Mouse (Mus musculus) intestine, postnatal 0 days (tissue): Measurements from ENCODE around the gene Chsy1. TPM values are rescaled to one million over a fixed set of nuclear protein-coding genes. Genes with fewer than 3 reads are reported as not detected.
A peak's percentile ranks its signal among the peaks of the same experiment; 100 is the strongest.

Experiments
- ATAC-seq: fragments of 200-750 bp; cut with Nextera tagmentation; 2 replicates; pipeline ENCODE4 v1.8.0; 2017; ENCODE audit warnings: mild to moderate bottlenecking, moderate TSS enrichment, moderate library complexity
- H3K27ac ChIP-seq: fragments of 300-500 bp; sonication (generic); 2 replicates; pipeline ENCODE4 v1.5.1; 2014; ENCODE audit warnings: mild to moderate bottlenecking, low read depth, low read length, moderate library complexity
- H3K27me3 ChIP-seq: fragments of 300-500 bp; sonication (generic); replicated peaks from 2 replicates; pipeline ENCODE4 v1.6.1; 2014; ENCODE audit warnings: low read length, mixed read lengths; ENCODE audit not compliant: control insufficient read depth, insufficient read depth
- H3K36me3 ChIP-seq: fragments of 300-500 bp; sonication (generic); 2 replicates; pipeline ENCODE4 v1.6.1; 2014; ENCODE audit warnings: mild to moderate bottlenecking, moderate library complexity; ENCODE audit not compliant: control insufficient read depth, insufficient read depth
- H3K4me1 ChIP-seq: fragments of 300-500 bp; sonication (generic); replicated peaks from 2 replicates; pipeline ENCODE4 v1.6.1; 2014; ENCODE audit warnings: antibody characterized with exemption, low read length, mixed read lengths; ENCODE audit not compliant: control insufficient read depth, insufficient read depth
- H3K4me2 ChIP-seq: fragments of 300-500 bp; sonication (generic); replicated peaks from 2 replicates; pipeline ENCODE4 v1.6.1; 2014; ENCODE audit warnings: low read depth, mild to moderate bottlenecking, moderate library complexity
- H3K4me3 ChIP-seq: fragments of 300-500 bp; sonication (generic); 2 replicates; pipeline ENCODE4 v1.5.1; 2014; ENCODE audit warnings: low read depth, low read length
- H3K9ac ChIP-seq: fragments of 300-500 bp; sonication (generic); 2 replicates; pipeline ENCODE4 v1.6.1; 2014; ENCODE audit warnings: mild to moderate bottlenecking, low read depth, low read length
- H3K9me3 ChIP-seq: fragments of 300-500 bp; sonication (generic); 2 replicates; pipeline ENCODE4 v1.6.1; 2016; ENCODE audit warnings: mixed run types; ENCODE audit not compliant: control insufficient read depth
- CTCF ChIP-seq: sonication (generic); IDR thresholded peaks from 2 replicates; pipeline ENCODE4 v1.5.1; 2016; ENCODE audit warnings: low read depth, mild to moderate bottlenecking, control low read depth, antibody characterized with exemption, moderate library complexity
- WGBS: fragments of 180-500 bp; shearing (Covaris S2); extraction: QIAGEN DNeasy Blood & Tissue Kit; methylation state at CpG from one replicate; pipeline ENCODE4 v1.1.7; 2014; 5-methylcytosine and 5-hydroxymethylcytosine counted together
- polyA plus RNA-seq: library from polyadenylated mRNA; unstranded; fragments of >200 nt; fragmentation: Nextera tagmentation; extraction: Ambion mirVana; gene quantifications from 2 replicates; pipeline ENCODE4 v1.2.1, GENCODE M21; 2015

Chsy1 gene
- polyA plus RNA-seq, 1 experiment from 2014 or later = 4.4 TPM

DNA sequence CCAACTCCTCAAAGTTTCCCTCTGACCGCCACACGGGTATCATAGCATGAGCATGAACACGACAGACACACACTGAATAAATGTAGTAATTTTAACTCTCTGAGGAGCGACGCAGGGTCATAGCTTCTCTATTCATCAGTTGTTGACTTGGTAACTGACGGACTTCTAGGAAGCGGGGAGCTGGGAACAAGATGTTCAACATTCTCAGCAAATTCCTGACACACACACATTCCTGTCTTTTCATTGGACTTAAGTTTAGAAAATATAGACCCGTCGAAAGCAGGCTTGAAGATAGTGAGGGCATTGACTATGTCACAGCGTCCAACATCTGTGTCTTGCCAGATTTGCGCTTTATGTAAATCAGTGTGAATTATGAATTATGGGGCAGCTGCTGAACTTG, 2.1 kb upstream of the Chsy1 start:
- Histone ChIP-seq H3K27me3 (no peaks in the 10 kb centered on the region), H3K4me2 (no peak overlapping the region), H3K27ac (no peak overlapping the region), H3K4me1 (0 out of 2 replicates have a peak, but pooled peaks cover 6% of the 10 kb centered on the region), H3K4me3 (no peak overlapping the region), H3K36me3 (no peaks in the 10 kb centered on the region), H3K9ac (no peak overlapping the region), H3K9me3 (no peaks in the 10 kb centered on the region)
- TF ChIP-seq CTCF = no peak
- no peak for ATAC-seq
- WGBS = 69% methylated on average over 11 of the region's 11 CpGs

DNA sequence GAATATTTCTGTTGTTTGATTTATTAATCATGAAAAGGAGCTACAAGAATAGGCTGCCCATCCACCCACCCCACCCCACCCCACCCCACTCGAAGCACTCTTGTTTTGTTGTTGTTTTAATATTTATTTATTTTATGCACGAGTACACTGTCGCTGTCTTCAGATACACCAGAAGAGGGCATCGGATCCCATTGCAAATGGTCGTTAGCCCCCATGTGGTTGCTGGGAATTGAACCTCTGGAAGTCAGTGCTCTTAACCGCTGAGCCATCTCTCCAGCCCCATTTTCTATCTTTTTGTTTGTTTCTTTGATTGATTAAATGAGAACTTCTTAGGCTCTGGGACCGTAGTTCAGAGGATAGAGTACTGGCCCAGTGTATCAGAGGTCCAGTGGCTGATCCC, 1.4 kb upstream of the Chsy1 start:
- H3K4me3 ChIP-seq = no peak overlapping the region
- WGBS = 15% methylated on average over 7 of the region's 7 CpGs
- ATAC-seq = no peak
- peak; percentile 66 for TF ChIP-seq CTCF
- no peak overlapping the region for H3K9ac ChIP-seq
- H3K9me3 ChIP-seq = no peaks in the 10 kb centered on the region
- no peak overlapping the region for H3K4me2 ChIP-seq
- H3K36me3 ChIP-seq = no peaks in the 10 kb centered on the region
- 0 out of 2 replicates have a peak, but pooled peaks cover 6% of the 10 kb centered on the region for H3K4me1 ChIP-seq
- H3K27ac ChIP-seq = no peak overlapping the region
- H3K27me3 ChIP-seq = no peaks in the 10 kb centered on the region

DNA sequence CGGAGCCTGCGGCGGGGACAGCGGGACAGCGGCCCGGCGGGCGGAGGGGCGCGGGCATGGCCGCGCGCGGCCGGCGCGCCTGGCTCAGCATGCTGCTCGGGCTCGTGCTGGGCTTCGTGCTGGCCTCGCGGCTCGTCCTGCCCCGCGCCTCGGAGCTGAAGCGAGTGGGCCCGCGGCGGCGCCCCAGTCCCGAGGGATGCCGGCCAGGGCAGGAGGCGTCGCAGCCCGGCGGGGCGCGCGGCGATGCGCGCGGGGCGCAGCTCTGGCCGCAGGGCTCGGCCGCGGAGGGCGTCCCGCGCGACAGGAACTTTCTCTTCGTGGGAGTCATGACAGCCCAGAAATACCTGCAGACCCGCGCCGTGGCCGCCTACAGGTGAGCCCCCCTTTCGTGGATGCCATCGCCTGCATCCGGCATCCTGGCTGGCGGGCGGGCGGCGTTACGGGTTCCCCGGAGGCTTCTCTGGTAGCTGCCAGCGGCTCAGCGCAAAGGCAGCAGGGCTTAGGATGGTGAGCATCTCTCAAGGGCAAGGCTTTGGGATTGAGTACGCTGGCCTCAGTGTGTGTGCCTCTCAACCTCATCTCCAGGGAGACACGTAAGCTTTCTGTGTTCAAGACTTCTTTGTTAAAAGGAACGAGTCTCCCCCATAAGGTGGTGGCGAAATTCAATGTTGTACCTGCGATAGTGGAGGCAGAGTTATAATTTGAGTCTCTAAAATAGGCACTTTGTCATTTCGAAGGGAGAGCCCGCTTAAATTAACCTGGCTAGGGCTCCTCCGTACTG, 730 bp downstream of the Chsy1 start:
- TF ChIP-seq CTCF = no peak
- Histone ChIP-seq H3K4me3 (peak overlapping the region; percentile 70), H3K36me3 (no peaks in the 10 kb centered on the region), H3K4me1 (0 out of 2 replicates have a peak, but pooled peaks cover 6% of the 10 kb centered on the region), H3K4me2 (peak overlapping the region; percentile 96), H3K27me3 (no peaks in the 10 kb centered on the region), H3K27ac (peak overlapping the region; percentile 15; the same call in 1 of the 2 replicates), H3K9ac (peak overlapping the region; percentile 78), H3K9me3 (no peaks in the 10 kb centered on the region)
- peak; percentile 53 for ATAC-seq
- under 1% methylated on average over 63 of the region's 77 CpGs for WGBS

DNA sequence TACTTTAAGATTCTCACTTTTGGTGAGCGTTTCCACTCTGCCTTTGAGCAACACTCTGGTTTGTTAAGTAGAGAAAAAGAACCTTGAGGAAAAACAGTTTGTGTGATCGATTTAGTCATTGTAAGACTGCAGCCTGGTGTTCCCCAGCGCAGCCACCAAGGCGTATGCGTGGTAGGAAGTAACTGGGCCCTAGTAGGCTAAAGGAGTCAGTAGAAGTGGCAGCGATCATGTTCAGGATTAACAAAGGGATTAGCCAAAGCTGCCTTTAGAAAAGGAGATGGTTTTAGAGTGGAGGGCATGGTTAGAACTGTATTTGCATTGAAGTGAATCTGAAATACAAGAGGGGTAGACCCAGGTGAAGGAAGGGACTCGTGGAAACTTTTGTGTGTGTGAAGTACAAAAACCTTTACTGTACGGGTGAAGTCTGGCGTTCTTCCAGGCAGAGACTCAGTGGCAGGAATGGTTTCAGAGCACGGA, 1.4 kb downstream of the Chsy1 start:
- Histone ChIP-seq H3K27me3 (no peaks in the 10 kb centered on the region), H3K9ac (0 out of 2 replicates have a peak overlapping the region, but pooled peaks have one; percentile 78), H3K4me1 (0 out of 2 replicates have a peak, but pooled peaks cover 6% of the 10 kb centered on the region), H3K4me3 (peak overlapping the region; percentile 70), H3K9me3 (no peaks in the 10 kb centered on the region), H3K36me3 (no peaks in the 10 kb centered on the region), H3K4me2 (peak overlapping the region; percentile 96), H3K27ac (no peak overlapping the region)
- WGBS = 14% methylated on average over 10 of the region's 10 CpGs
- ATAC-seq = no peak
- no peak for TF ChIP-seq CTCF

DNA sequence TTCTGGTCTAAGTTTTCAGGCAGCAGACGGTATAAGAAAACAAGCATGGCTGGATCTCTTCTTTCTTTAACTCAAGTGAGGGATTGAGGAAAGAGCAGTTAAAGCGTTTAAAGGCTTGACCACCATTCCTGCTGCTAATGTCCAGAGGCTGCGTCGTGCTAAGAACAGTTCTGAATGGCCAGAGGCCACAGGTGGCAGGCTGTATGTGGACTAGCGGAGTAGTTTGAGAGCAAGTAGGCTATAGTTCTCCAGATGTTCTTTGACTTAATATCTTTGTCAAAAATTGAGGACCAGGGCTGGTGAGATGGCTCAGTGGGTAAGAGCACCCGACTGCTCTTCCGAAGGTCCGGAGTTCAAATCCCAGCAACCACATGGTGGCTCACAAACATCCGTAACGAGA, 1.9 kb downstream of the Chsy1 start:
- Histone ChIP-seq H3K4me1 (0 out of 2 replicates have a peak, but pooled peaks cover 6% of the 10 kb centered on the region), H3K9me3 (no peaks in the 10 kb centered on the region), H3K4me3 (peak overlapping the region; percentile 70; the same call in 1 of the 2 replicates), H3K4me2 (peak overlapping the region; percentile 96), H3K27me3 (no peaks in the 10 kb centered on the region), H3K9ac (no peak overlapping the region), H3K36me3 (no peaks in the 10 kb centered on the region), H3K27ac (no peak overlapping the region)
- WGBS = 75% methylated on average over 10 of the region's 10 CpGs
- no peak for ATAC-seq
- TF ChIP-seq CTCF = no peak

DNA sequence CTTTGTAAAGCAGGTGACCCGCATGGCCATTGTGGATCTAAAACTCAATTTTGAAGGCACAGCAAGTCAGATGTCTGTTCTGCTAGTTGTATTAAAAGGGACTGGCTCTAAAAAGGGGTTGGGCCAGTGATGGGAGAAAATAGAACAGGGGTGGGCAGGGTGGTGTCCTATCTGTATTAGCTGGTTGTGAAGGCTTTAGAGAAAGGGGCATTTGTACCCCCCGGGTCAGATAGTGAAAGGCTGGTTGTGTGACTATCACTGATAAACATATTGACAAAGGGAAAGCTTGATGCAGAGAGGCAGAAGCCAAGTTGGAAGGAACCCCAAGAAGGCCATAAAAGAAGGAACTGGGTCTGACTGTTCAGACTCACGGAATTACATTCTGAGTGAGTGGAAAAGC, 4.2 kb downstream of the Chsy1 start:
- Histone ChIP-seq H3K4me3 (no peak overlapping the region), H3K4me1 (0 out of 2 replicates have a peak, but pooled peaks cover 5% of the 10 kb centered on the region), H3K27ac (no peak overlapping the region), H3K36me3 (no peaks in the 10 kb centered on the region), H3K4me2 (no peak overlapping the region), H3K27me3 (no peaks in the 10 kb centered on the region), H3K9me3 (no peaks in the 10 kb centered on the region), H3K9ac (no peak overlapping the region)
- 79% methylated on average over 3 of the region's 3 CpGs for WGBS
- ATAC-seq = no peak
- TF ChIP-seq CTCF = no peak
